12 mouse cellular contexts compared by ENCODE assay signal in genomic region chr6:6859111-6859949, GRCm38 (mm10). TPM values are rescaled to one million over a fixed set of nuclear protein-coding genes. Genes with fewer than 3 reads are reported as not detected.
DNase-seq lines count a peak whose midpoint lies in the region; ATAC-seq lines count a peak whose summit lies in the region.
"Had no signal": no experiment of that assay in that cellular context is flagged by ENCODE, and none has a peak within 500 bp of the region (broad histone marks: within the 10 kb centered on the region; RNA-seq: fewer than 3 reads in every experiment).

No protein-coding gene starts in this region.

- no peak for ATAC-seq in megakaryocyte, adult 5-6 weeks (ENCODE audit: poor library complexity, severe bottlenecking)
- ATAC-seq in forebrain, embryonic 14.5 days = no peak
- ATAC-seq in midbrain, embryonic 15.5 days (replicated peaks) = no peak

- WGBS in forebrain, embryonic 14.5 days = 2% methylated on average over 19 of the region's 19 CpGs
- under 1% methylated on average over 19 of the region's 19 CpGs for WGBS in midbrain, embryonic 15.5 days

- peak overlapping the region; percentile 97 for H3K27ac ChIP-seq in forebrain, embryonic 14.5 days (ENCODE audit: low read depth, low read length)
- no peak overlapping the region for H3K27ac ChIP-seq in midbrain, embryonic 15.5 days
- H3K27ac ChIP-seq: neural tube, embryonic 12.5 days had no signal

- peak overlapping the region; percentile 84 for H3K4me3 ChIP-seq in megakaryocyte, embryonic 14.5 days (replicated peaks)
- peak overlapping the region; percentile 38 for H3K4me3 ChIP-seq in forebrain, embryonic 14.5 days (ENCODE audit: low read depth, low read length)
- H3K4me3 ChIP-seq in midbrain, embryonic 15.5 days = peak overlapping the region; percentile 23
- H3K4me3 ChIP-seq: neural tube, embryonic 12.5 days had no signal

- DNase-seq in heart, adult 11 months = peak; percentile 68
- DNase-seq in heart, adult 18-20 months = no peak
- DNase-seq in forebrain, embryonic 14.5 days (ENCODE audit: low spot score) = no peak
- no peak for DNase-seq in kidney, adult 9 months
- no peak for DNase-seq in adrenal gland, adult (ENCODE audit: inconsistent age in 2 of 2, low spot score in 1 of 2)
- DNase-seq: cerebellum, adult 8-10 months had no signal

- H3K4me1 ChIP-seq in megakaryocyte, embryonic 14.5 days = peaks cover 46% of the 10 kb centered on the region
- no peaks in the 10 kb centered on the region; the same call in 1 of the 2 replicates for H3K4me1 ChIP-seq in forebrain, embryonic 14.5 days (ENCODE audit: control insufficient read depth, insufficient read depth, low read length)
- H3K4me1 ChIP-seq in midbrain, embryonic 15.5 days = peaks cover 27% of the 10 kb centered on the region

- peak overlapping the region; percentile 65 for H3K4me2 ChIP-seq in forebrain, embryonic 14.5 days (ENCODE audit: low read length)
- H3K4me2 ChIP-seq in midbrain, embryonic 15.5 days = peak overlapping the region; percentile 3; the same call in 1 of the 2 replicates
- H3K4me2 ChIP-seq: lung, embryonic 14.5 days had no signal

- peak overlapping the region; percentile 74 for H3K9ac ChIP-seq in forebrain, embryonic 14.5 days (ENCODE audit: low read length)
- H3K9ac ChIP-seq in midbrain, embryonic 15.5 days = no peak overlapping the region
- H3K9ac ChIP-seq: lung, embryonic 14.5 days; neural tube, embryonic 12.5 days had no signal

- no peaks in the 10 kb centered on the region for H3K36me3 ChIP-seq in megakaryocyte, embryonic 14.5 days (replicated peaks; ENCODE audit: low read length)
- no peaks in the 10 kb centered on the region for H3K36me3 ChIP-seq in forebrain, embryonic 14.5 days (ENCODE audit: control insufficient read depth, insufficient read depth, low read length)
- no peaks in the 10 kb centered on the region for H3K36me3 ChIP-seq in midbrain, embryonic 15.5 days (replicated peaks)
- H3K36me3 ChIP-seq: neural tube, embryonic 12.5 days had no signal

- no peaks in the 10 kb centered on the region; the same call in 1 of the 2 replicates for H3K9me3 ChIP-seq in megakaryocyte, embryonic 14.5 days
- no peaks in the 10 kb centered on the region for H3K9me3 ChIP-seq in forebrain, embryonic 14.5 days (replicated peaks; ENCODE audit: control insufficient read depth, low read length)
- H3K9me3 ChIP-seq in midbrain, embryonic 15.5 days = no peaks in the 10 kb centered on the region
- H3K9me3 ChIP-seq: neural tube, embryonic 12.5 days had no signal

- H3K27me3 ChIP-seq in megakaryocyte, embryonic 14.5 days (replicated peaks) = peaks cover 96% of the 10 kb centered on the region
- peaks cover 55% of the 10 kb centered on the region for H3K27me3 ChIP-seq in forebrain, embryonic 14.5 days (replicated peaks; ENCODE audit: control insufficient read depth, insufficient read depth, low read length)
- peaks cover 79% of the 10 kb centered on the region for H3K27me3 ChIP-seq in midbrain, embryonic 15.5 days (replicated peaks)

RNA-seq across cellular contexts. Expression of gene Dlx6, which starts 3.8 kb away (rescaled TPM):
- total RNA-seq in heart, adult 18-20 months (2021) = not detected
- not detected in 2 replicates for polyA plus RNA-seq in megakaryocyte, embryonic 14.5 days (2012; ENCODE audit: insufficient read depth, low replicate concordance)
- not detected in 2 replicates for total RNA-seq in megakaryocyte, adult 5-6 weeks (2015)
- total RNA-seq in megakaryocyte, adult 5-6 weeks (2017) = not detected in 2 replicates
- polyA plus RNA-seq in forebrain, embryonic 14.5 days (2014; fragmentation: Nextera tagmentation; extraction: Ambion mirVana) = 4.4 and 5.8 TPM in 2 replicates
- polyA plus RNA-seq in midbrain, embryonic 15.5 days (2015; fragmentation: Nextera tagmentation; extraction: Ambion mirVana) = 2.4 and 3.6 TPM in 2 replicates
- total RNA-seq: gastrocnemius, adult 18-20 months had no signal
- polyA plus RNA-seq: lung, embryonic 14.5 days; neural tube, embryonic 12.5 days had no signal

RNA-seq across cellular contexts. Expression of gene Dlx5, which starts 22.6 kb away (rescaled TPM):
- total RNA-seq in heart, adult 18-20 months (2021) = under 1 TPM in 1 of 2 experiments, not detected in 1; 0.37 TPM
- polyA plus RNA-seq in megakaryocyte, embryonic 14.5 days (2012; ENCODE audit: insufficient read depth, low replicate concordance) = not detected in 2 replicates
- total RNA-seq in megakaryocyte, adult 5-6 weeks (2015) = not detected in 2 replicates
- not detected in 2 replicates for total RNA-seq in megakaryocyte, adult 5-6 weeks (2017)
- 55.7 and 77.2 TPM in 2 replicates for polyA plus RNA-seq in forebrain, embryonic 14.5 days (2014; fragmentation: Nextera tagmentation; extraction: Ambion mirVana)
- 14.8 and 19.0 TPM in 2 replicates for polyA plus RNA-seq in midbrain, embryonic 15.5 days (2015; fragmentation: Nextera tagmentation; extraction: Ambion mirVana)
- total RNA-seq: gastrocnemius, adult 18-20 months had no signal

Comparison
In these comparisons a context has a peak if more than half of its experiments do, and no peak if none do; other contexts are left out.
1. H3K4me3 ChIP-seq: peak in every context shown above with its lines; median percentile 84 in megakaryocyte, embryonic 14.5 days; 38 in forebrain, embryonic 14.5 days; 23 in midbrain, embryonic 15.5 days.